Mouse (Mus musculus): Measurements from ENCODE around the gene 4930535I16Rik.

Gene 4930535I16Rik

GRCm38 (mm10) chr4:123911503-123911902 lies 6.3 kb downstream of the 4930535I16Rik start:
- in situ Hi-C loops (cut with MboI; ENCODE audit: low sequenced_read_pairs) = no loop called here

GRCm38 (mm10) chr4:123905126-123905668 lies 12.6 kb downstream of the 4930535I16Rik start:
- in situ Hi-C loops (cut with MboI; ENCODE audit: low sequenced_read_pairs) = no loop called here

GRCm38 (mm10) chr4:123904333-123905125 lies 13.3 kb downstream of the 4930535I16Rik start, which contains the start of gene Mycbp:
Gene Mycbp, plus strand, starts transcription at chr4:123904832.
- in situ Hi-C loops (cut with MboI; ENCODE audit: low sequenced_read_pairs) = no loop called here

- in situ Hi-C loops (cut with MboI; ENCODE audit: low sequenced_read_pairs) = no loop called here
Observed at GRCm38 (mm10) chr4:123903432-123903831, 14.4 kb downstream of the 4930535I16Rik start.

GRCm38 (mm10) chr4:123898696-123899095 lies 19.1 kb downstream of the 4930535I16Rik start:
- in situ Hi-C loops (cut with MboI; ENCODE audit: low sequenced_read_pairs) = no loop called here

GRCm38 (mm10) chr4:123894295-123894694 lies 23.5 kb downstream of the 4930535I16Rik start:
- in situ Hi-C loops (cut with MboI; ENCODE audit: low sequenced_read_pairs) = no loop called here

- in situ Hi-C loops (cut with MboI; ENCODE audit: low sequenced_read_pairs) = no loop called here
Observed at GRCm38 (mm10) chr4:123893726-123894125, 24.1 kb downstream of the 4930535I16Rik start.

All from CH12F3 (cell line).